16 mouse cellular contexts compared by ENCODE assay signal in the genomic region with DNA sequence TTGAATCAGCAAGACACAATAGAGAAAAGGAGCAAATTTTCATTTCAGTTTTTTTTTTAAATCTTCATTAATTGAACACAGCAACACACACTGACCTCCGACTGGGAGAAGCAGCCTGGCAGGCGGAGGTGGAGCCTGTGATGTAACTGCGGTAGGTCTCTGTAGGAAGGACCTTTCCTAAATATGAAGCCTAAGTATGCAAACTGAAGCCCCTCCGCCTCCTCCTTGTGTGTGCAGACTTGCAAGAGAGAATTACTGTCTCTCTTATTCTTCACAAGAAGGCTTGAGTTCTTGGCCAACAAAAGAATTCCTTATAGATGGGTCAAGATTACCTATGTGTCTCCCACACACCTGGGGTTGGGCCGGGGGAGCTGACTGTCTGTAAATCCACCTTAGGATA. TPM values are rescaled to one million over a fixed set of nuclear protein-coding genes. Genes with fewer than 3 reads are reported as not detected.
DNase-seq lines count a peak whose midpoint lies in the region; ATAC-seq and TF ChIP-seq lines count a peak whose summit lies in the region.
"Had no signal": no experiment of that assay in that cellular context is flagged by ENCODE, and none has a peak within 500 bp of the region (broad histone marks: within the 10 kb centered on the region; RNA-seq: fewer than 3 reads in every experiment).

No protein-coding gene starts in this region.

- H3K27ac ChIP-seq in cerebellum, adult 2 months (ENCODE audit: insufficient read depth, low read length) = no peak overlapping the region
- H3K27ac ChIP-seq in neural tube, embryonic 11.5 days (ENCODE audit: low read depth, low read length) = no peak overlapping the region
- H3K27ac ChIP-seq in hindbrain, postnatal 0 days = peak overlapping the region; percentile 91
- H3K27ac ChIP-seq: heart, embryonic 15.5 days had no signal

- H3K27me3 ChIP-seq in cerebellum, adult 2 months (ENCODE audit: control insufficient read depth, insufficient read depth, low read length) = no peaks in the 10 kb centered on the region
- H3K27me3 ChIP-seq in neural tube, embryonic 11.5 days (ENCODE audit: control insufficient read depth, insufficient read depth, low read length) = peaks cover 8% of the 10 kb centered on the region
- no peaks in the 10 kb centered on the region for H3K27me3 ChIP-seq in hindbrain, postnatal 0 days (ENCODE audit: insufficient read depth, low read length)

- H3K4me3 ChIP-seq in cerebellum, adult 2 months (replicated peaks; ENCODE audit: insufficient read depth, low read depth, low read length) = peak overlapping the region; percentile 92
- no peak overlapping the region for H3K4me3 ChIP-seq in neural tube, embryonic 11.5 days (ENCODE audit: low read depth, low read length)
- peak overlapping the region; percentile 72 for H3K4me3 ChIP-seq in hindbrain, postnatal 0 days (ENCODE audit: low read length)
- H3K4me3 ChIP-seq: heart, embryonic 15.5 days had no signal

- 69% methylated on average over 5 of the region's 5 CpGs for WGBS in cerebellum, adult 2 months
- 68% methylated on average over 5 of the region's 5 CpGs for WGBS in neural tube, embryonic 11.5 days
- WGBS in hindbrain, postnatal 0 days = 52% methylated on average over 5 of the region's 5 CpGs

- peak; percentile 19 to 21 for DNase-seq in cerebellum, adult 2 months
- no peak for DNase-seq in cerebellum, postnatal 25 days
- no peak for DNase-seq in neural tube, embryonic 11.5 days (ENCODE audit: low spot score)
- DNase-seq in neural tube, embryonic 10.5 days (ENCODE audit: extremely low spot score, low spot score) = no peak
- DNase-seq in hindbrain, postnatal 0 days (ENCODE audit: low spot score) = peak; percentile 15
- DNase-seq in natural killer cell, adult 2 months (ENCODE audit: low spot score in 2 of 2) = no peak
- DNase-seq in testis, postnatal 10 days (ENCODE audit: low spot score) = no peak
- DNase-seq in retina, embryonic 14.5 days (ENCODE audit: low spot score) = no peak
- DNase-seq: heart, adult 11 months; liver; lung, embryonic 14.5 days had no signal

- no peaks in the 10 kb centered on the region for H3K36me3 ChIP-seq in neural tube, embryonic 11.5 days (ENCODE audit: control insufficient read depth, insufficient read depth, low read length)
- no peaks in the 10 kb centered on the region for H3K36me3 ChIP-seq in hindbrain, postnatal 0 days (ENCODE audit: insufficient read depth, low read length)
- H3K36me3 ChIP-seq: heart, embryonic 15.5 days had no signal

- no peak for TF ChIP-seq POLR2A in cerebellum, adult 2 months (IDR thresholded peaks at IDR 0.05; ENCODE audit: borderline replicate concordance, insufficient read depth, low read length)

- H3K4me1 ChIP-seq in cerebellum, adult 2 months (ENCODE audit: control insufficient read depth, insufficient read depth, low read length) = no peaks in the 10 kb centered on the region; the same call in 1 of the 2 replicates
- no peaks in the 10 kb centered on the region for H3K4me1 ChIP-seq in neural tube, embryonic 11.5 days (ENCODE audit: control insufficient read depth, insufficient read depth, low read length)
- no peaks in the 10 kb centered on the region for H3K4me1 ChIP-seq in hindbrain, postnatal 0 days (ENCODE audit: insufficient read depth, low read length)

- H3K9ac ChIP-seq in neural tube, embryonic 11.5 days (ENCODE audit: low read length) = no peak overlapping the region
- peak overlapping the region; percentile 78 for H3K9ac ChIP-seq in hindbrain, postnatal 0 days (replicated peaks; ENCODE audit: low read length)
- H3K9ac ChIP-seq: heart, embryonic 15.5 days; lung, embryonic 14.5 days had no signal

- TF ChIP-seq CTCF in cerebellum, adult 2 months (IDR thresholded peaks at IDR 0.05; ENCODE audit: borderline replicate concordance, insufficient read depth, low read depth, low read length) = no peak
- TF ChIP-seq CTCF in hindbrain, postnatal 0 days (IDR thresholded peaks at IDR 0.05; ENCODE audit: low read depth) = no peak

- peak overlapping the region; percentile 65 for H3K4me2 ChIP-seq in neural tube, embryonic 11.5 days (ENCODE audit: low read depth)
- H3K4me2 ChIP-seq in hindbrain, postnatal 0 days (ENCODE audit: low read depth, low read length) = peak overlapping the region; percentile 89
- H3K4me2 ChIP-seq: lung, embryonic 14.5 days had no signal

- H3K9me3 ChIP-seq in neural tube, embryonic 11.5 days (ENCODE audit: control insufficient read depth, low read length) = no peaks in the 10 kb centered on the region
- no peaks in the 10 kb centered on the region for H3K9me3 ChIP-seq in hindbrain, postnatal 0 days (ENCODE audit: low read length)
- H3K9me3 ChIP-seq: heart, embryonic 15.5 days had no signal

- ATAC-seq in neural tube, embryonic 11.5 days (ENCODE audit: insufficient read depth, low FRiP score, low TSS enrichment) = no peak
- no peak for ATAC-seq in hindbrain, postnatal 0 days
- ATAC-seq: inflammation-experienced regulatory T-cells, adult 6 months had no signal

RNA-seq across cellular contexts. Expression of gene Elmod1, which starts 1.9 kb away (rescaled TPM):
- 152 and 164 TPM in 2 replicates for polyA plus RNA-seq in cerebellum, adult 2 months (2012; rRNA removed)
- 2.7 and 3.6 TPM in 2 replicates for polyA plus RNA-seq in neural tube, embryonic 11.5 days (2014; fragmentation: Nextera tagmentation; extraction: Ambion mirVana)
- total RNA-seq in hindbrain, postnatal 0 days (2014; rRNA removed) = 67.3 and 80.5 TPM in 2 replicates
- 22.0 and 25.0 TPM in 2 replicates for polyA plus RNA-seq in hindbrain, postnatal 0 days (2015; fragmentation: Nextera tagmentation; extraction: Ambion mirVana)
- total RNA-seq: common myeloid progenitor, adult 5-6 weeks; megakaryocyte, adult 5-6 weeks; neutrophil, adult 5-6 weeks had no signal
- polyA plus RNA-seq: inflammation-experienced regulatory T-cells, adult 6 months; lung, embryonic 14.5 days had no signal

Comparison
In these comparisons a context has a peak if more than half of its experiments do, and no peak if none do; other contexts are left out.
1. DNase-seq: peak in cerebellum, adult 2 months (2 of 2) and hindbrain, postnatal 0 days (single experiment); none in cerebellum, postnatal 25 days (0 of 2), neural tube, embryonic 11.5 days (single experiment), neural tube, embryonic 10.5 days (single experiment), natural killer cell, adult 2 months (0 of 2), testis, postnatal 10 days (single experiment) and retina, embryonic 14.5 days (single experiment).